ENCODE assay signal across 13 mouse cellular contexts in genomic region chr16:4160898-4161247, GRCm38 (mm10). TPM values are rescaled to one million over a fixed set of nuclear protein-coding genes. Genes with fewer than 3 reads are reported as not detected.
DNase-seq lines count a peak whose midpoint lies in the region; ATAC-seq and TF ChIP-seq lines count a peak whose summit lies in the region.
"Had no signal": no experiment of that assay in that cellular context is flagged by ENCODE, and none has a peak within 500 bp of the region (broad histone marks: within the 10 kb centered on the region; RNA-seq: fewer than 3 reads in every experiment).

No protein-coding gene starts in this region.

- no peak for DNase-seq in forebrain, embryonic 14.5 days (ENCODE audit: low spot score)
- DNase-seq in forebrain, embryonic 11.5 days (ENCODE audit: low spot score) = no peak
- peak; percentile 35 for DNase-seq in heart, postnatal 0 days (ENCODE audit: low spot score)
- no peak for DNase-seq in heart, postnatal 25 days (ENCODE audit: low spot score)
- no peak for DNase-seq in lung, postnatal 36 days
- peak; percentile 6 for DNase-seq in lung, postnatal 14 days
- no peak for DNase-seq in cerebellum, postnatal 36 days
- DNase-seq: gastrocnemius, postnatal 10 days; liver, embryonic 13.5 days had no signal

- no peak for TF ChIP-seq CTCF in heart, postnatal 0 days (IDR thresholded peaks at IDR 0.05; ENCODE audit: low read depth)

- ATAC-seq in forebrain, embryonic 14.5 days = peak; percentile 57
- no peak for ATAC-seq in forebrain, embryonic 11.5 days (replicated peaks; ENCODE audit: low FRiP score)
- peak; percentile 41; the same call in 1 of the 2 replicates for ATAC-seq in heart, postnatal 0 days (ENCODE audit: insufficient read depth, low read depth)
- ATAC-seq in lung, embryonic 16.5 days (ENCODE audit: low read depth) = peak; percentile 91

- H3K27ac ChIP-seq in forebrain, embryonic 14.5 days (ENCODE audit: low read depth, low read length) = peak overlapping the region; percentile 63
- no peak overlapping the region for H3K27ac ChIP-seq in forebrain, embryonic 11.5 days (ENCODE audit: low read depth, low read length)
- peak overlapping the region; percentile 70 for H3K27ac ChIP-seq in heart, postnatal 0 days (ENCODE audit: low read depth)
- peak overlapping the region; percentile 40 for H3K27ac ChIP-seq in lung, embryonic 16.5 days (ENCODE audit: low read length)
- H3K27ac ChIP-seq: kidney, postnatal 0 days; liver, embryonic 13.5 days; midbrain, embryonic 12.5 days; neural tube, embryonic 12.5 days had no signal

- no peaks in the 10 kb centered on the region for H3K9me3 ChIP-seq in forebrain, embryonic 14.5 days (replicated peaks; ENCODE audit: control insufficient read depth, low read length)
- H3K9me3 ChIP-seq in forebrain, embryonic 11.5 days (ENCODE audit: control insufficient read depth, low read length) = no peaks in the 10 kb centered on the region
- H3K9me3 ChIP-seq in heart, postnatal 0 days (replicated peaks; ENCODE audit: control insufficient read depth, low read length) = no peaks in the 10 kb centered on the region
- no peaks in the 10 kb centered on the region for H3K9me3 ChIP-seq in lung, embryonic 16.5 days (ENCODE audit: control insufficient read depth, low read length)
- H3K9me3 ChIP-seq: liver, embryonic 13.5 days; midbrain, embryonic 12.5 days; neural tube, embryonic 12.5 days had no signal

- H3K36me3 ChIP-seq in forebrain, embryonic 14.5 days (ENCODE audit: control insufficient read depth, insufficient read depth, low read length) = 0 out of 2 replicates have a peak, but pooled peaks cover 3% of the 10 kb centered on the region
- no peaks in the 10 kb centered on the region for H3K36me3 ChIP-seq in forebrain, embryonic 11.5 days (ENCODE audit: control insufficient read depth, insufficient read depth, low read length)
- H3K36me3 ChIP-seq in heart, postnatal 0 days (replicated peaks; ENCODE audit: control insufficient read depth, insufficient read depth, low read length) = no peaks in the 10 kb centered on the region
- no peaks in the 10 kb centered on the region for H3K36me3 ChIP-seq in lung, embryonic 16.5 days (ENCODE audit: control insufficient read depth, insufficient read depth, low read length)
- H3K36me3 ChIP-seq: midbrain, embryonic 12.5 days had no signal

- intact Hi-C loops in heart, postnatal 25 days (cut with DNase I) = loop anchor here (5.0 kb wide), 1 partner anchor 51 kb away; the partner anchor contains the start of gene Crebbp

- no peak overlapping the region for H3K9ac ChIP-seq in forebrain, embryonic 14.5 days (ENCODE audit: low read length)
- H3K9ac ChIP-seq in forebrain, embryonic 11.5 days (ENCODE audit: low read length) = no peak overlapping the region
- no peak overlapping the region for H3K9ac ChIP-seq in heart, postnatal 0 days (replicated peaks; ENCODE audit: low read depth, low read length)
- H3K9ac ChIP-seq in lung, embryonic 16.5 days (ENCODE audit: low read length) = no peak overlapping the region
- H3K9ac ChIP-seq: liver, embryonic 13.5 days; midbrain, embryonic 12.5 days; neural tube, embryonic 12.5 days had no signal

- no peaks in the 10 kb centered on the region for H3K27me3 ChIP-seq in forebrain, embryonic 14.5 days (replicated peaks; ENCODE audit: control insufficient read depth, insufficient read depth, low read length)
- no peaks in the 10 kb centered on the region for H3K27me3 ChIP-seq in forebrain, embryonic 11.5 days (ENCODE audit: control insufficient read depth, insufficient read depth, low read length)
- no peaks in the 10 kb centered on the region for H3K27me3 ChIP-seq in heart, postnatal 0 days (ENCODE audit: control insufficient read depth, insufficient read depth, low read length)
- H3K27me3 ChIP-seq in lung, embryonic 16.5 days (ENCODE audit: control insufficient read depth, insufficient read depth, low read depth, low read length) = no peaks in the 10 kb centered on the region
- H3K27me3 ChIP-seq: liver, embryonic 13.5 days; midbrain, embryonic 12.5 days; neural tube, embryonic 12.5 days had no signal

- H3K4me3 ChIP-seq in forebrain, embryonic 14.5 days (ENCODE audit: low read depth, low read length) = no peak overlapping the region
- no peak overlapping the region for H3K4me3 ChIP-seq in forebrain, embryonic 11.5 days (ENCODE audit: low read depth, low read length)
- no peak overlapping the region for H3K4me3 ChIP-seq in heart, postnatal 0 days (ENCODE audit: low read depth, low read length)
- no peak overlapping the region for H3K4me3 ChIP-seq in lung, embryonic 16.5 days (ENCODE audit: low read length)
- H3K4me3 ChIP-seq: liver, embryonic 13.5 days; midbrain, embryonic 12.5 days; neural tube, embryonic 12.5 days had no signal

- TF ChIP-seq EP300 in heart, postnatal 0 days (IDR thresholded peaks at IDR 0.05; ENCODE audit: low read depth) = no peak; the same call in 1 of the 2 replicates

- H3K4me2 ChIP-seq in forebrain, embryonic 14.5 days (ENCODE audit: low read length) = no peak overlapping the region
- H3K4me2 ChIP-seq in forebrain, embryonic 11.5 days (ENCODE audit: low read depth, low read length, severe bottlenecking) = no peak overlapping the region
- H3K4me2 ChIP-seq in heart, postnatal 0 days (ENCODE audit: low read depth, low read length) = peak overlapping the region; percentile 1; the same call in 1 of the 2 replicates
- H3K4me2 ChIP-seq in lung, embryonic 16.5 days (ENCODE audit: low read depth, low read length) = 0 out of 2 replicates have a peak overlapping the region, but pooled peaks have one; percentile 1
- H3K4me2 ChIP-seq: liver, embryonic 13.5 days; midbrain, embryonic 12.5 days; neural tube, embryonic 12.5 days had no signal

- H3K4me1 ChIP-seq in forebrain, embryonic 14.5 days (ENCODE audit: control insufficient read depth, insufficient read depth, low read length) = peaks cover 14% of the 10 kb centered on the region
- no peaks in the 10 kb centered on the region for H3K4me1 ChIP-seq in forebrain, embryonic 11.5 days (replicated peaks; ENCODE audit: control insufficient read depth, insufficient read depth, low read length)
- H3K4me1 ChIP-seq in heart, postnatal 0 days (ENCODE audit: control insufficient read depth, insufficient read depth) = peaks cover 55% of the 10 kb centered on the region
- peaks cover 31% of the 10 kb centered on the region for H3K4me1 ChIP-seq in lung, embryonic 16.5 days (replicated peaks; ENCODE audit: control insufficient read depth, insufficient read depth, low read length)
- H3K4me1 ChIP-seq: neural tube, embryonic 12.5 days had no signal

RNA-seq across cellular contexts. Expression of gene Crebbp, which starts 52.9 kb away (rescaled TPM):
- 35.3 and 36.0 TPM in 2 replicates for polyA plus RNA-seq in forebrain, embryonic 14.5 days (2014; fragmentation: Nextera tagmentation; extraction: Ambion mirVana)
- 39.4 and 40.8 TPM in 2 replicates for polyA plus RNA-seq in forebrain, embryonic 11.5 days (2014; fragmentation: Nextera tagmentation; extraction: Ambion mirVana)
- total RNA-seq in heart, postnatal 0 days (2014; rRNA removed; ENCODE audit: low replicate concordance) = 34.1 and 34.7 TPM in 2 replicates
- 15.6 and 15.9 TPM in 2 replicates for polyA plus RNA-seq in heart, postnatal 0 days (2015; fragmentation: Nextera tagmentation; extraction: Ambion mirVana)
- 10 to 100 TPM; 34.5 to 43.4 TPM for total RNA-seq in heart, postnatal 25 days (2021)
- 31.1 and 31.5 TPM in 2 replicates for polyA plus RNA-seq in lung, embryonic 16.5 days (2015; fragmentation: Nextera tagmentation; extraction: Ambion mirVana)

Comparison
In these comparisons a context has a peak if more than half of its experiments do, and no peak if none do; other contexts are left out.
1. DNase-seq: peak in heart, postnatal 0 days (single experiment) and lung, postnatal 14 days (single experiment); none in forebrain, embryonic 14.5 days (single experiment), forebrain, embryonic 11.5 days (single experiment), heart, postnatal 25 days (single experiment), lung, postnatal 36 days (single experiment) and cerebellum, postnatal 36 days (0 of 2).
2. H3K4me2 ChIP-seq: peak in heart, postnatal 0 days (single experiment) and lung, embryonic 16.5 days (single experiment); none in forebrain, embryonic 14.5 days (single experiment) and forebrain, embryonic 11.5 days (single experiment).